Mouse (Mus musculus): ENCODE data around the gene Olfr763.
"Not testable (repeated sequence)": the region's sequence is repeated elsewhere in the genome, so short reads cannot be mapped to it uniquely, and the experiment has no call there.

- TF ChIP-seq EP300, CTCF (IDR thresholded peaks at IDR 0.05; ENCODE audit: low read depth): not testable (repeated sequence)
These were observed 21.5 kb upstream of the Olfr763 start, which contains the start of gene Olfr9 for GRCm38 (mm10) chr10:128989131-128989530.

Data from heart, postnatal 0 days (tissue).